Mouse (Mus musculus): ENCODE measurements around the gene Cd3eap. TPM values are rescaled to one million over a fixed set of nuclear protein-coding genes. Genes with fewer than 3 reads are reported as not detected.

The Cd3eap gene
- total and polyA plus RNA-seq, 3 experiments, result 14.4 to 36.9 (median 22.6) TPM

DNA sequence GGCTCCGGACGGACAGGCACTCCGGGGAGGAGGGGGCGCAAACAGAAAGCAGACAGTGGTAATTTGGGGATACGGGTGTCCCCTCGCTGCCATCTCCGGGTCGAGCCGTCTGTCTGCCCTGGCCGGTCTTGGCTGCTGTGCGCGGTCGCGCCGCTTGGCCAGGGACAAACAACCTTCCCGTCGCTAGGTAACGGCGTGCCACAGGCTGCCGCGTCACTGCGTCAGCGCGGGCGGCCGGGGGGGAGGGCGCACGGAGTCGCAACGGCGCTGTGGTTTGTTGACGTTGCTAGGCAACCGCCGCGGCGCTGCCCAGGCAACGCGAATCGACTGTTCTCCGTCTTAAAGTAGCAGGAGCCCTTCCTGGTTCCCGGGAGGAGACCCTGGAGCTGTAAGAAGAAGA is 39.4 kb downstream of the Cd3eap start:
- in situ Hi-C loops (cut with MboI; ENCODE audit: low pct_ligation_motif_present, low pct_unique_long_range_greater_than_20kb, low sequenced_read_pairs), result no loop called here
- DNase-seq (ENCODE audit: extremely low read depth), result peak; percentile 93
- Histone ChIP-seq H3K4me1 (ENCODE audit: control insufficient read depth in 1 of 2, insufficient read depth in 2 of 2) (peaks cover 15 to 48% of the 10 kb centered on the region in 2 experiments), H3K27ac (ENCODE audit: insufficient read depth, low read depth) (no peak overlapping the region), H3K79me2 (replicated peaks; ENCODE audit: control insufficient read depth, extremely low read depth, insufficient read depth, poor library complexity, severe bottlenecking) (no peaks in the 10 kb centered on the region), H3K9ac (ENCODE audit: insufficient read depth, low read depth) (0 out of 2 replicates have a peak overlapping the region, but pooled peaks have one; percentile 16), H3K4me3 (replicated peaks in 1 of 3; ENCODE audit: low read depth in 2 of 3, low read length in 2 of 3, poor library complexity in 1 of 3) (peak overlapping the region; percentile 32 to 44 (median 40)), H3K9me3 (replicated peaks; ENCODE audit: low read length) (peaks cover 12% of the 10 kb centered on the region), H3K4me2 (ENCODE audit: insufficient read depth, low read depth, poor library complexity, severe bottlenecking) (peak overlapping the region; percentile 76), H3K36me3 (replicated peaks in 1 of 2; ENCODE audit: control insufficient read depth in 1 of 2, insufficient read depth in 1 of 2, low read length in 1 of 2) (no peaks in the 10 kb centered on the region), H3K27me3 (replicated peaks) (peaks cover 92% of the 10 kb centered on the region)
- dilution Hi-C loops (cut with MboI; ENCODE audit: extremely low pct_ligation_motif_present, extremely low pct_unique_long_range_greater_than_20kb, low sequenced_read_pairs), result no loop called here
- TF ChIP-seq MXI1 (IDR thresholded peaks at IDR 0.05; ENCODE audit: low read depth, low read length) (peak; percentile 99), BHLHE40 (IDR thresholded peaks at IDR 0.05; ENCODE audit: low read depth, low read length) (peak; percentile 23; the same call in 1 of the 2 replicates), SIN3A (IDR thresholded peaks at IDR 0.05; ENCODE audit: low read length) (peak; percentile 96), HCFC1 (IDR thresholded peaks at IDR 0.05; ENCODE audit: low read depth, low read length) (peak; percentile 64), ELF1 (IDR thresholded peaks at IDR 0.05; ENCODE audit: low read depth, low read length) (peak; percentile 75), NELFE (IDR thresholded peaks at IDR 0.05; ENCODE audit: low read depth, low read length) (no peak), TBP (conservative IDR thresholded peaks at IDR 0.05; ENCODE audit: low read depth, low read length) (no peak), NRF1 (IDR thresholded peaks at IDR 0.05; ENCODE audit: low read depth, low read length) (peak; percentile 66)

DNA sequence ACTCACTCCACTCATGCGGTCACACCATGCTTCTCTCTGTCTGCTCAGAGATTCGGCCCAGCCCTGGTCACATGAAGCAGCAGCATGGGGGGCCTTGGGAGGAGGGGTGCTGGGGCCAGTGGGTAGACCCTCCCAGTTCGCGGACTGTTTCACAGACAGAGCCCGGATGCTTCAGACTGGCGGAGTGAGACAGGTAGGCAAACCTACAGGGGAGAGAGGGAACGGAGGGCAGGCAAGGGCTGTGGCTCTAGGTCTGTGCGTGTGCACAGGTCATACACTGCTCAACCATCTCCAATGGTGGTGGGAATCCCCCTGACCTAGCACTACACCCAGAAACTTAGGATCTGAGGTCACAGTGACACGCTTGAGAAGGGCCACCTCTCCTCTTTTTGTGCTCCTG is 39.8 kb downstream of the Cd3eap start:
- in situ Hi-C loops (cut with MboI; ENCODE audit: low pct_ligation_motif_present, low pct_unique_long_range_greater_than_20kb, low sequenced_read_pairs) (no loop called here), dilution Hi-C loops (cut with MboI; ENCODE audit: extremely low pct_ligation_motif_present, extremely low pct_unique_long_range_greater_than_20kb, low sequenced_read_pairs) (no loop called here)
- Histone ChIP-seq H3K27me3 (replicated peaks) (peaks cover 93% of the 10 kb centered on the region), H3K4me1 (ENCODE audit: control insufficient read depth in 1 of 2, insufficient read depth in 2 of 2) (peaks cover 15 to 48% of the 10 kb centered on the region in 2 experiments), H3K4me2 (ENCODE audit: insufficient read depth, low read depth, poor library complexity, severe bottlenecking) (peak overlapping the region; percentile 76), H3K36me3 (replicated peaks in 1 of 2; ENCODE audit: control insufficient read depth in 1 of 2, insufficient read depth in 1 of 2, low read length in 1 of 2) (no peaks in the 10 kb centered on the region), H3K27ac (ENCODE audit: insufficient read depth, low read depth) (no peak overlapping the region), H3K4me3 (replicated peaks in 1 of 3; ENCODE audit: low read depth in 2 of 3, low read length in 2 of 3, poor library complexity in 1 of 3) (peak overlapping the region in 2 of 3 experiments; percentile 32 to 40), H3K9ac (ENCODE audit: insufficient read depth, low read depth) (no peak overlapping the region), H3K9me3 (replicated peaks; ENCODE audit: low read length) (peaks cover 10% of the 10 kb centered on the region), H3K79me2 (replicated peaks; ENCODE audit: control insufficient read depth, extremely low read depth, insufficient read depth, poor library complexity, severe bottlenecking) (no peaks in the 10 kb centered on the region)
- no peak for DNase-seq (ENCODE audit: extremely low read depth)
- TF ChIP-seq PAX5 (IDR thresholded peaks at IDR 0.05; ENCODE audit: low read length) (no peak), EP300 (IDR thresholded peaks at IDR 0.05; ENCODE audit: low read length) (no peak), MAZ (IDR thresholded peaks at IDR 0.05; ENCODE audit: low read depth, low read length) (no peak), HCFC1 (IDR thresholded peaks at IDR 0.05; ENCODE audit: low read depth, low read length) (no peak), UBTF (IDR thresholded peaks at IDR 0.05; ENCODE audit: low read depth, low read length) (no peak), IRF4 (IDR thresholded peaks at IDR 0.05; ENCODE audit: low read depth, low read length) (no peak), MAFK (IDR thresholded peaks at IDR 0.05; ENCODE audit: insufficient replicate concordance, low read length) (no peak), NRF1 (IDR thresholded peaks at IDR 0.05; ENCODE audit: low read depth, low read length) (no peak), ETS1 (conservative IDR thresholded peaks at IDR 0.05; ENCODE audit: low read depth, low read length) (no peak), SIN3A (IDR thresholded peaks at IDR 0.05; ENCODE audit: low read length) (no peak), MAX (IDR thresholded peaks at IDR 0.05; ENCODE audit: low read length) (no peak), KAT2A (IDR thresholded peaks at IDR 0.05; ENCODE audit: insufficient replicate concordance, low read length) (no peak), ZNF384 (IDR thresholded peaks at IDR 0.05; ENCODE audit: low read depth, low read length) (no peak), ELF1 (IDR thresholded peaks at IDR 0.05; ENCODE audit: low read depth, low read length) (no peak)
